Mouse (Mus musculus) layer of hippocampus, postnatal 36 days (tissue): Measurements from ENCODE around the gene Tanc2. TPM values are rescaled to one million over a fixed set of nuclear protein-coding genes. Genes with fewer than 3 reads are reported as not detected.

Experiments used
- DNase-seq, 2 experiments: peaks; one replicate each; pipeline ENCODE4 v3.0.0; 2022
- total RNA-seq, 2 experiments: library from RNA; stranded (reverse); gene quantifications; 2 replicates each; pipeline ENCODE4 v1.2.3; 2021

Tanc2 gene
- total RNA-seq, 2 experiments from 2014 or later = 145 to 164 TPM

DNA sequence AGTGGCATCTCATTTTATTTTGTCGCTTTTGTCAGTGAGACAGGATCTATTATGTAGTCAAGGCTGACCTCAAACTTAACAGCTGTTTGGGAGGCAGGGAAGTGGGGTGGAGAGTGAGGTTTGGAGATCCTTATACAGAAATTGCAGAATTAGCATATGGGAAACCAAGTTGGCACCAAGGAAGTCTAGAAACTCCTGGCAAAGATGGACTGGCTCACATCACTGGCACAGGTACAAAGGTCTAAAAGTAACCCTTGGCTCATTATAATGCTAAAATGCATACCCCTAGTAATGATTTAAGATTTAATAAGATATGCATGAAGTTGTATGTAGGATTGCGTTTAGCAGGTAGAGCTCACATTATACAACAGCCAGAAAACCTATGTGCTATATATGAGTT is 58.2 kb downstream of the Tanc2 start:
- no peak for DNase-seq

DNA sequence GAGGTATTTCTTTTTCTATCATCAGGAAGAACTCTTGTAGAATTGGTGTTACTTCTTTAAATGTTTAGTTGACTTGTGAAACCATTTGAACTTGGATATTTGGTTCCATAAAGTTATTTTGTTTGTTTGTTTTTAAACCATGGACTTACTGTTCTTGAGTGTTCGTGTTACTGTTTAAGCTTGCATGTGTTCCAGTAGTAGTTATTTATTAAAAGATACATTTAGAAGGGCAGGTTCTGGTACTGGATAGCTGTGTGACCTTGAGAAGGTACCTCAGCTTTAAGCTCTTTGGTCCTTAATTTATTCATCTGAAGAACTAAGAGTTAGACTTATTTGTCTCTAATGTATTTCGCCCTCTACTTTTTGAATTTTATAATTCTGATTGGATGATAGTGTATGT is 64.8 kb downstream of the Tanc2 start:
- DNase-seq = no peak

DNA sequence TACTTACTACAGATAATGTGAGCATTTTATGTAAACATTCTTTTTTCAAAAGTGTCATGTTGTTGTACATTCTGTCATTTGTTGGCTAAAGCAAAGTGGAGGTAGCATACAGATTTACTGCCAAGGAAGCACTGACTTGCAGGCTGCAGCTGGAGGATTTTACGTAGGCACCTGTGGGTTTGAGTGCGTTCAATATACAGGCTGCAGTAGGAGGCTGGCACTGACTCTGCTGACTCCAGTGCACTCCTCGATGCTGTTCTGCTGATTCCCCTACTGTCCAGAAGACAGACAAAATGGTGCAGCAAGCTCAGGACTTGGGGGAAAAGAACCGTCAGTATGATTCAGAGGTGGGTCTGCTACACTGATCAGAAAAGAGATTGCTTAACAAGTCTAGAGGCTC is 65.5 kb downstream of the Tanc2 start:
- DNase-seq = no peak

DNA sequence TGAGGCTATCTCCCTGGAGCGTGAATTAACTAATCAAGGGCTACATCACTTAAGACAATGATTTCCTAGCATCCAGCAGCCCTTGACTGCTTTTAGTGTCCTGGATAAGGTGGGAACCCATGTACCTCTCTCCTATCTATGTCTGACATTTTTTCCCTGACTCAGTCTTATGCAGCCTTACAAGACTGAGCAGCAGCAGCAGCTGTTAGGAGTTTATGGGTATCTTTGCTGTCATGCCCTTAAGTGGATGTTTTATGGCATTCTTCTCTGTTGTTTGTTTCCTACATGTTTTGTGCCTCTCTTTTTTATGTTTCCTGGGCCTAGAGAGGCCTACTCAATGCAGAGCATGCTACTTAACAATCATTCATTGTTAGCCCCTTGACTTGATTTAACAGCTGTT is 78.1 kb downstream of the Tanc2 start:
- DNase-seq = no peak

GRCm38 (mm10) chr11:105678996-105679395 is 89.2 kb downstream of the Tanc2 start:
- no peak for DNase-seq

DNA sequence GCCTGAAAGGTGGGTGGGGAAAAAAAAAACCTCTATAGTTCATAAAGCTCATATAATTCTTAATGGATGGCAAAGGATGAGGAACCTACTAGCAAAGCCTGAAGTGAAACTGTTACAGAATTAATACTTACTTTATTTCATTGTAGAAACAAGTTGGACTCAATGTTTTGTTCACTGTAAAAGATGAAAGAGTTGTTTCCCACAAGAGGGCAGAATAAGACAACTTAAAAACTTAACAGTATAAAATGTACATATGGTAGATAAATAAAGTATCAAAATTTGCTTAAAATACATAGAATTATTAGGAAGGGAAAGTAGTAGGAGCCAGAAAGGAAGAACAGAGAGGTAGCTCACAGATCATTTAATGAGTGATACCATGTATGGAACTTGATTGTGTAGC is 95.0 kb downstream of the Tanc2 start:
- DNase-seq = no peak

DNA sequence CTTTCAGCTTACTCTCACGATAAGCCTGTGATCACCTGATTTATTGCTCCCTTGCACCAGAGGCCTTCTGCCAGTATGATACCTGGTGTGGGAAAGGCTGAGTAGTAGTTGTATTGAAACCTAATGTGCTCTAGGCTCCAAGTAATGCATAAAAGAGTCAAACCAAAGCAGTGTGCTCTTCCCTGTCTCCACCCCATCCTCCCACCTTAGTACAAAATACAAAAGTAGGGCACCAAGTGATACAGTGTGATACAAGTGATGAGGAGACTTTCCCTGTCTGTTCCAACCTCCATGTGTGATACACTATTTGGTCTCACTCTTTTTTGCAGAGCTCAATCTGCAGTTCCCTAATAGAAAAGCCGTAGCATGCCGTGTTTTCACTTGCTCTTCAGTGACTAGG is 110.7 kb downstream of the Tanc2 start:
- DNase-seq = no peak

DNA sequence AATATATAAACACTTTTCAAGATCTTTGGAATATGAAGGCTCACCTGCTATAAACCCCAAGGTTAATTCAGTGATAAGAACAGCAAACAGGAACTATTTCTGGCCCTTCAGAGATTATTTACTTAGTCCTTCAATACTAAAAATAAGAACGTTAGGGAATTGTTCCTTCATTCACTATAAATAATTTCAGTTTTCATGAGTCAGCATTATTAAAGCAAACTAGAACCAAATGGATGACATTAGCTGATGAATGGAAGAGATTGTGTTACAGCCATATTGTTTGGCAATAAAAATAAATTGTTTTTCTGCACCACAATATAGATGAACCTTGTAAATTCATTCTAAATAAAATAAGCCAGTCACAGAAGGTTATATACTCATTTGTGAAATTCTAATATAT is 129.9 kb downstream of the Tanc2 start:
- no peak for DNase-seq

GRCm38 (mm10) chr11:105731541-105731940 is 141.8 kb downstream of the Tanc2 start:
- DNase-seq = peak; percentile 24 to 35

- DNase-seq = peak; percentile 8 to 23
Observed at GRCm38 (mm10) chr11:105731989-105732531, 142.3 kb downstream of the Tanc2 start.

GRCm38 (mm10) chr11:105743171-105743570 is 153.4 kb downstream of the Tanc2 start:
- no peak for DNase-seq

- no peak for DNase-seq
Observed at GRCm38 (mm10) chr11:105749297-105750071, 159.7 kb downstream of the Tanc2 start.

DNA sequence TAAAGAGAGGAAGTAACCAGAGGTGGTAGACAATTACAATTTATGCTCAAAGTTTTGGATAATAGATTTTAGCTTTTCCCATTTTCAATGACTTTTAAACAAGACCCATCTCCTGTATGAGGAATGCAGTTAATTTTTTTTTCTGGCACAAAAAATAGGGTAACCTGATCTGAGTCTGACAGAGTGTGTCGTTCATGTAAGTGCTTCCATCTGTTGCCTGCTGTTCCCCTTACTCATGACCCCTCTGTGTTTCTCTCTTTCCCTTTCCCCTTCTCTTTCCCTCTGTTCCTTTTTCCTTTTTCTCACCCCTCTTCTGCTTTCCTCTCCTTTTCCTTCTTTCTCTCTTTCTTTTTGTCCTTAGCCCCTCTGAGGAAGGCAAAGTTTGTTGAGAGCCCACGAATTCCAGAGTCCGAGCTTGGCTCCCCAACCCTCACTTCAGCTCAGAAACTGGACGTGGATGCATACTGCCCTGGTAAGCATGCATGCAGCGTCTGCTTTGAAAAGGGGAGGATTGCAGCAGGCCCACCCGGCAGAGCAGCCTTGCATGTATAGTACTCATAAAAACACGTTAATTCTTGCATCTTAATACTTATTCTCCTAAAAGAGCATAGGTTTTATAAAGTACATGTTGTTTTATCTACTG is 168.9 kb downstream of the Tanc2 start:
- no peak for DNase-seq

DNA sequence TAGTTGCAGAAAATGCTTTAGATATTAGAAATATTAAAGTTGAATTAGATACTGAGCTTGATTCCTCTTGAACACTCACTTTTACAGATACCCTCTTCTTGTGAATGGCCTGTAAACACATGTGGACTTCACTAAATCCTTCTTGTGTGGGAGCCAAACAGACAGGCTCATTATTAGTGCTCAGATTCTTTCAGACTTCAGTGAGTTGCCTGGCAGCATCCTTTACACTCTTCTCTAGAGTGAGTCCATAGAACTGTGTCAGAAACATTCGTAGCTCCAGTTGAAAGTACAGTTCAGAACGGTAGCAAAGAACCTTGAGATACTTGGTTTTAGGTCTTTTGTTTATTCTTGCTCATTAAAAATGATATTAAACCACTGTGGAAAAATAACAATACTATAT is 169.6 kb downstream of the Tanc2 start:
- no peak for DNase-seq

DNA sequence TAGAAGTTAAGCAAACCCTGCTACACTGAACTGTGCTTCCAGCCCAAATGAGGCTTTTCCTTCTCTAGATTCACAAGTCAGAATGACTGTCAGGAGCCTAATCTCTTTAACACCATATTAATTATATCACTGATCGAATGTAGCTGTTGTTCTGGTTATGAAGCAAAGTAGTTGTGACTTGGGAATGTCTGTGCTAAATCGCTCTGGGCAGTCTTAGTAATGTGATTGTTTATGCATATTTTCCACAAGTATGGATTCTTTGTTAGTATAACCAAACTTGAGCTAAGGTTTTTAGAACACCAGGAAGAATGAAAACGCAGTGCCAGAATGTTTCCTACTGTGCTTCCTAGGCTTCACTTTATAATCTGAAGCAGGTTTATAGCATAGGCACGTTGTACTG is 170.6 kb downstream of the Tanc2 start:
- no peak for DNase-seq

- no peak for DNase-seq
Observed at GRCm38 (mm10) chr11:105777802-105778201, 188.0 kb downstream of the Tanc2 start.

- DNase-seq = no peak
Observed at GRCm38 (mm10) chr11:105792501-105792900, 202.7 kb downstream of the Tanc2 start.

- no peak for DNase-seq
Observed at GRCm38 (mm10) chr11:105803686-105804085, 213.9 kb downstream of the Tanc2 start.

DNA sequence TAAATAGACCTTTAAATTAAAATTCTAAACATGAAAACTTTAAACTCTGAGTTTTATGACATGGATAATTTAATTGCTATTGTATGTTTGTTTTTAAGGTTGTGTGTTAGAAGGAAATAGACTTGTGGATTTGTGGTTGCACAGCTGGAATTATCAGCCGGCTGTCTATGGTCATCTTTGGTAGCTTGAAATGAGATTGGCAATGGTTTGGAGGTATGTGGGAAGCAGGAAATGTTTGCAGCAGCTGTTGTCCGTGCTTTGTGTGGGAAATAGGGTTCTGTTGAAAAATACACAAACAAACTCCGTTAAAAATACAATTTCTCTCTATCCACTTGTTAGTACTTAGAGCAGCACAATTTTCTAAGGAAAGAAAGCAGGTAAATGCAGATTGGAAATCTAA is 215.0 kb downstream of the Tanc2 start:
- DNase-seq = no peak

DNA sequence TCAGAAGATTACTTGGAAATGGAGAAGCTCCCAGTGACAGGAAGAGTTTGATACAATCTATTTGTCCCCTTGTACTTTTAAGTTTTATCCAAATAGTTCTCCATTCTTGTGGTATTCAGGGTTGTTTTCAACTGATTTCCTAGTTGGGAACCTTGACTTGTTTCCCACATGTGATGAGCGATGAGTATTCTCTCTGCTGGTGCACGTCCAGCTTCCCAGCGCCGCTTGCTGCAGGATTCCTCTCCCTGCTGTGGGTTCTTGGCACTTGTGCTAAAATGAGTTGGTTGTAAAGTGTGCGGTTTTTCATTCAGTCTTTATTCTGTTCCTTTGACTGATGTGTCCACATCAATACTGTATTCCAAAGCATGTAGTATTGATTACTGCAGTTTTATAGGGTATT is 217.3 kb downstream of the Tanc2 start:
- no peak for DNase-seq

GRCm38 (mm10) chr11:105823246-105823645 is 233.5 kb downstream of the Tanc2 start:
- no peak for DNase-seq

DNA sequence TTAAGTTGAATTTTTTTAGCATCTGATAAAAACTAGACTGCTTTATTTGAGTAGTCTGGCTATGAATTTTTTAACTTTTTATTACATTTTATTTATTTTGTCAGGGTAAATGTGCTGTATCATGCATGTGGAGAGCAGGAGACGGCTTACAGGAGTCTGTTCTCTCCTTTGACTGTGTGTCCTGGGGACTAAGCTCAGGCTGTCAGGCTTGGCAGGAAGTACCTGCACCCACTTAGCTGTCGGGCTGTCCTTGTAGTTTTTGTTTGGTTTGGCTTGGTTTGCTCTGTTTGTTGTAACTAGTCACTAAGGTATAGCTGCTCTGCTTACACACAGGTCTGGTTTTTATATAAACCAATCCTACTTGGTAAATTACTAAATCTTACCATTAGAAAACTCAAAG is 234.0 kb downstream of the Tanc2 start:
- no peak for DNase-seq

DNA sequence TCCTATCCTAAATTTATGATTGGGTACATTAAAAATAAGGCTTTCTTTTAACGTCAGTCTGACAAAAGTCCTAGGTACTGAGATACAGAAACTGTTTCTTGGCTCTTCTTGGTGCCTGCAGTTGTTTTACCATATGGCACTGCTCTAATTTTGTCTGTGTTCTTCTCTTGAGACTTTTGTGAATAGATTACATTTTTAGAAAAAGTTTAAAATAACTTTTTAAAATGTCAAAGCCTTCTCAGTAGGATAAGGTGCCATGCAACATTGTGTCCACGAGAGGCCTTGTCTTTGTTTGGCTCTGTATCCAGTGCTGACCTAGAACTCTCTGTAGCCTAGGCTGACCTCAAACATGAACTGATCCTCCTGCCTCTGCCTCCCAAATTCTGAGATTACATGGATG is 238.4 kb downstream of the Tanc2 start:
- no peak for DNase-seq

DNA sequence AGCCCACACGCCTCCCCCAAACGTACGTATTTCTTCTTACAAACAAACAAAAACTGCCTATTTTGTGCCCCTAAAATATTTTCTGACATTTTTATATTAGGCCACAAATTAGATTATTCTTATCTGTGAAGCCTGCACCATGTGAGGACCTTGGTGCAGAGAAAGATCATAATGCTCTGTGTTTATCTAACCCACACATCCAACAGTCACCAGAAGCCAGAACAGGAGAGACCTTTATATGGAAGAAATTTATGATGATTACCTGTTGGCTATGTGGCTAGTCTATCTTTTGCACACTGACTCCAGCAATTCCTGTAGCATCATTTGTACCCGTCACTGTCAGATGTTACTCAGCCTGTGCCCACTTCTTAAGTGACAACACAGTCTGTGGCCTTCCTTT is 245.4 kb downstream of the Tanc2 start:
- no peak for DNase-seq
